Mouse (Mus musculus) B cell, adult 62 days (primary cell): ENCODE data around the gene Gm14325. TPM values are rescaled to one million over a fixed set of nuclear protein-coding genes. Genes with fewer than 3 reads are reported as not detected.

Experiments used
- total RNA-seq: library from RNA; stranded (reverse); gene quantifications from 4 replicates; pipeline ENCODE4 v1.2.4, GENCODE M21; 2023

The Gm14325 gene
- total RNA-seq = 4.1 to 6.6 TPM (median 4.8 TPM) in 4 replicates

GRCm38 (mm10) chr2:177839901-177840663, at the start of gene Gm14325:
Gene Gm14325 (minus strand): TSS chr2:177840336.

Other genes with a start within 250 kb of the Gm14325 start
- gene Gm14322, start 81.0 kb downstream of the Gm14325 start, total RNA-seq = 1.6 to 4.1 TPM (median 2.9 TPM) in 4 replicates
- gene Gm14327, start 56.8 kb upstream of the Gm14325 start, total RNA-seq = 0.91 to 3.0 TPM (median 1.2 TPM) in 3 of 4 replicates, not detected in the other
- 2.0 TPM in 1 of 4 replicates, not detected in the others for gene Zfp972, start 85.3 kb upstream of the Gm14325 start, total RNA-seq
- gene Gm14326, start 117.0 kb upstream of the Gm14325 start, total RNA-seq = 4.9 to 8.0 TPM (median 6.1 TPM) in 4 replicates
- 11.7 to 18.3 TPM (median 13.3 TPM) in 4 replicates for gene Zfp971, start 182.9 kb upstream of the Gm14325 start, total RNA-seq
- 2.9 to 6.3 TPM (median 3.5 TPM) in 4 replicates for gene Zfp931, start 238.1 kb upstream of the Gm14325 start, total RNA-seq